In genomic region chr7:143594865-143595264, GRCm38 (mm10) we compare ENCODE assay signal across 15 mouse cellular contexts. TPM values are rescaled to one million over a fixed set of nuclear protein-coding genes. Genes with fewer than 3 reads are reported as not detected.
DNase-seq lines count a peak whose midpoint lies in the region; ATAC-seq and TF ChIP-seq lines count a peak whose summit lies in the region.
"Had no signal": no experiment of that assay in that cellular context is flagged by ENCODE, and none has a peak within 500 bp of the region (broad histone marks: within the 10 kb centered on the region; RNA-seq: fewer than 3 reads in every experiment).

No protein-coding gene starts in this region.

- WGBS in embryonic facial prominence, embryonic 11.5 days: 81% methylated on average over 5 of the region's 5 CpGs
- WGBS in embryonic facial prominence, embryonic 10.5 days: 82% methylated on average over 5 of the region's 5 CpGs
- WGBS in stomach, embryonic 16.5 days: 66% methylated on average over 5 of the region's 5 CpGs
- WGBS in stomach, postnatal 0 days: 62% methylated on average over 5 of the region's 5 CpGs

- no peak for TF ChIP-seq CTCF in stomach, postnatal 0 days (IDR thresholded peaks at IDR 0.05; ENCODE audit: low read depth)

- no peaks in the 10 kb centered on the region for H3K36me3 ChIP-seq in embryonic facial prominence, embryonic 11.5 days (replicated peaks; ENCODE audit: control insufficient read depth, insufficient read depth, low read depth, low read length)
- H3K36me3 ChIP-seq in embryonic facial prominence, embryonic 10.5 days (replicated peaks): peaks cover 63% of the 10 kb centered on the region
- H3K36me3 ChIP-seq in stomach, embryonic 16.5 days (ENCODE audit: control insufficient read depth, insufficient read depth, low read length): no peaks in the 10 kb centered on the region
- H3K36me3 ChIP-seq in stomach, postnatal 0 days (ENCODE audit: control insufficient read depth, insufficient read depth, low read length): peaks cover 8% of the 10 kb centered on the region; the same call in 1 of the 2 replicates

- H3K4me1 ChIP-seq in embryonic facial prominence, embryonic 11.5 days (ENCODE audit: control insufficient read depth, insufficient read depth, low read length): peaks cover 4% of the 10 kb centered on the region; the same call in 1 of the 2 replicates
- peaks cover 15% of the 10 kb centered on the region for H3K4me1 ChIP-seq in embryonic facial prominence, embryonic 10.5 days
- H3K4me1 ChIP-seq in stomach, embryonic 16.5 days (ENCODE audit: control insufficient read depth, insufficient read depth, low read length): peaks cover 18% of the 10 kb centered on the region
- H3K4me1 ChIP-seq in stomach, postnatal 0 days (replicated peaks; ENCODE audit: control insufficient read depth, insufficient read depth): 0 out of 2 replicates have a peak, but pooled peaks cover 4% of the 10 kb centered on the region

- H3K4me3 ChIP-seq in embryonic facial prominence, embryonic 11.5 days (ENCODE audit: low read depth, low read length): no peak overlapping the region
- H3K4me3 ChIP-seq in embryonic facial prominence, embryonic 10.5 days: no peak overlapping the region
- no peak overlapping the region for H3K4me3 ChIP-seq in stomach, embryonic 16.5 days (replicated peaks; ENCODE audit: low read length)
- H3K4me3 ChIP-seq in stomach, postnatal 0 days (ENCODE audit: low read depth, low read length): no peak overlapping the region
- H3K4me3 ChIP-seq: erythroblast, embryonic 14.5 days; heart, embryonic 13.5 days had no signal

- no peaks in the 10 kb centered on the region for H3K27me3 ChIP-seq in embryonic facial prominence, embryonic 11.5 days (ENCODE audit: control insufficient read depth, insufficient read depth, low read length)
- no peaks in the 10 kb centered on the region for H3K27me3 ChIP-seq in embryonic facial prominence, embryonic 10.5 days (replicated peaks; ENCODE audit: low read depth, poor library complexity, severe bottlenecking)
- no peaks in the 10 kb centered on the region for H3K27me3 ChIP-seq in stomach, embryonic 16.5 days (ENCODE audit: control insufficient read depth, insufficient read depth, low read length)
- no peaks in the 10 kb centered on the region for H3K27me3 ChIP-seq in stomach, postnatal 0 days (ENCODE audit: control insufficient read depth, insufficient read depth, low read length)
- H3K27me3 ChIP-seq: heart, embryonic 13.5 days had no signal

- intact Hi-C loops in left cerebral cortex, postnatal 4 days (cut with DNase I): no loop called here
- intact Hi-C loops in left cerebral cortex, postnatal 14 days (cut with DNase I): no loop called here

- DNase-seq in embryonic facial prominence, embryonic 11.5 days (ENCODE audit: low spot score): peak; percentile 9
- DNase-seq in embryonic facial prominence, embryonic 10.5 days (ENCODE audit: low spot score): no peak
- DNase-seq in left cerebral cortex, postnatal 4 days: peak; percentile 15
- DNase-seq in left cerebral cortex, adult 11 months (ENCODE audit: low spot score): no peak
- DNase-seq in stomach, postnatal 0 days (ENCODE audit: low spot score): no peak
- peak; percentile 40 for DNase-seq in retina, postnatal 7 days (ENCODE audit: low read depth, low spot score)
- DNase-seq in left cerebral cortex, postnatal 14 days (ENCODE audit: low spot score in 2 of 2): no peak
- DNase-seq: layer of hippocampus, postnatal 36 days; liver; lung, postnatal 36 days; thymus, postnatal 25 days had no signal

- no peak overlapping the region for H3K4me2 ChIP-seq in embryonic facial prominence, embryonic 11.5 days (ENCODE audit: low read depth, low read length)
- H3K4me2 ChIP-seq in stomach, embryonic 16.5 days (ENCODE audit: low read depth, low read length): no peak overlapping the region
- H3K4me2 ChIP-seq in stomach, postnatal 0 days (replicated peaks; ENCODE audit: low read depth): no peak overlapping the region
- H3K4me2 ChIP-seq: heart, embryonic 13.5 days had no signal

- H3K9ac ChIP-seq in embryonic facial prominence, embryonic 11.5 days (replicated peaks; ENCODE audit: low read length): no peak overlapping the region
- H3K9ac ChIP-seq in stomach, embryonic 16.5 days (ENCODE audit: low read length): peak overlapping the region; percentile 31; the same call in 1 of the 2 replicates
- no peak overlapping the region for H3K9ac ChIP-seq in stomach, postnatal 0 days (ENCODE audit: low read length)
- H3K9ac ChIP-seq: heart, embryonic 13.5 days had no signal

- no peak for TF ChIP-seq EP300 in stomach, postnatal 0 days (optimal IDR thresholded peaks at IDR 0.05)

- H3K27ac ChIP-seq in embryonic facial prominence, embryonic 11.5 days (replicated peaks; ENCODE audit: low read depth, low read length): no peak overlapping the region
- H3K27ac ChIP-seq in embryonic facial prominence, embryonic 10.5 days (replicated peaks): no peak overlapping the region
- H3K27ac ChIP-seq in stomach, embryonic 16.5 days (ENCODE audit: low read length): no peak overlapping the region
- H3K27ac ChIP-seq in stomach, postnatal 0 days (replicated peaks): no peak overlapping the region
- H3K27ac ChIP-seq: heart, embryonic 13.5 days had no signal

- ATAC-seq in embryonic facial prominence, embryonic 11.5 days (replicated peaks; ENCODE audit: insufficient number of reproducible peaks, low FRiP score, low TSS enrichment, low read depth): no peak
- no peak for ATAC-seq in stomach, embryonic 16.5 days (ENCODE audit: insufficient read depth, low FRiP score)
- ATAC-seq in stomach, postnatal 0 days (ENCODE audit: low FRiP score, low TSS enrichment): no peak
- ATAC-seq: activated CD4-positive, CD25-positive, alpha-beta regulatory T cell, adult 4 months had no signal

- no peaks in the 10 kb centered on the region for H3K9me3 ChIP-seq in embryonic facial prominence, embryonic 11.5 days (replicated peaks; ENCODE audit: control insufficient read depth, low read length)
- no peaks in the 10 kb centered on the region for H3K9me3 ChIP-seq in embryonic facial prominence, embryonic 10.5 days
- H3K9me3 ChIP-seq in stomach, embryonic 16.5 days (replicated peaks; ENCODE audit: control insufficient read depth, low read length): no peaks in the 10 kb centered on the region
- no peaks in the 10 kb centered on the region for H3K9me3 ChIP-seq in stomach, postnatal 0 days (ENCODE audit: control insufficient read depth, low read length)
- H3K9me3 ChIP-seq: heart, embryonic 13.5 days had no signal

RNA-seq across cellular contexts. Expression of gene Cars, which starts 5.0 kb away (rescaled TPM):
- 55.9 and 56.7 TPM in 2 replicates for polyA plus RNA-seq in embryonic facial prominence, embryonic 11.5 days (2014; fragmentation: Nextera tagmentation; extraction: Ambion mirVana)
- 79.5 and 80.7 TPM in 2 replicates for polyA plus RNA-seq in embryonic facial prominence, embryonic 10.5 days (2016; fragmentation: Nextera tagmentation; extraction: Ambion mirVana)
- 10 to 100 TPM; 77.5 to 91.2 TPM for total RNA-seq in left cerebral cortex, postnatal 4 days (2021)
- 72.8 and 85.8 TPM in 2 replicates for polyA plus RNA-seq in stomach, embryonic 16.5 days (2015; fragmentation: Nextera tagmentation; extraction: Ambion mirVana)
- polyA plus RNA-seq in stomach, postnatal 0 days (2015; fragmentation: Nextera tagmentation; extraction: Ambion mirVana): 45.5 and 53.7 TPM in 2 replicates
- 10 to 100 TPM; 54.3 to 56.5 TPM for total RNA-seq in left cerebral cortex, postnatal 14 days (2021)

RNA-seq across cellular contexts. Expression of gene Tnfrsf26, which starts 33.7 kb away (rescaled TPM):
- 0.07 and 0.08 TPM in 2 replicates for polyA plus RNA-seq in embryonic facial prominence, embryonic 11.5 days (2014; fragmentation: Nextera tagmentation; extraction: Ambion mirVana)
- polyA plus RNA-seq in embryonic facial prominence, embryonic 10.5 days (2016; fragmentation: Nextera tagmentation; extraction: Ambion mirVana): 0.17 and 0.30 TPM in 2 replicates
- total RNA-seq in left cerebral cortex, postnatal 4 days (2021): under 1 TPM; 0.18 to 0.20 TPM
- 0.59 and 0.66 TPM in 2 replicates for polyA plus RNA-seq in stomach, embryonic 16.5 days (2015; fragmentation: Nextera tagmentation; extraction: Ambion mirVana)
- polyA plus RNA-seq in stomach, postnatal 0 days (2015; fragmentation: Nextera tagmentation; extraction: Ambion mirVana): 0.13 and 0.17 TPM in 2 replicates
- under 1 TPM; 0.11 to 0.15 TPM for total RNA-seq in left cerebral cortex, postnatal 14 days (2021)
- polyA plus RNA-seq: erythroblast, embryonic 14.5 days had no signal

RNA-seq across cellular contexts. Expression of gene Nap1l4, which starts 46.0 kb away (rescaled TPM):
- polyA plus RNA-seq in embryonic facial prominence, embryonic 11.5 days (2014; fragmentation: Nextera tagmentation; extraction: Ambion mirVana): 178 and 197 TPM in 2 replicates
- polyA plus RNA-seq in embryonic facial prominence, embryonic 10.5 days (2016; fragmentation: Nextera tagmentation; extraction: Ambion mirVana): 377 and 391 TPM in 2 replicates
- total RNA-seq in left cerebral cortex, postnatal 4 days (2021): 100 to 1,000 TPM; 177 to 178 TPM
- polyA plus RNA-seq in stomach, embryonic 16.5 days (2015; fragmentation: Nextera tagmentation; extraction: Ambion mirVana): 196 and 204 TPM in 2 replicates
- polyA plus RNA-seq in stomach, postnatal 0 days (2015; fragmentation: Nextera tagmentation; extraction: Ambion mirVana): 98.5 and 99.4 TPM in 2 replicates
- total RNA-seq in left cerebral cortex, postnatal 14 days (2021): 100 to 1,000 TPM; 131 to 132 TPM

RNA-seq across cellular contexts. Expression of gene Tnfrsf22, which starts 54.6 kb away (rescaled TPM):
- polyA plus RNA-seq in embryonic facial prominence, embryonic 11.5 days (2014; fragmentation: Nextera tagmentation; extraction: Ambion mirVana): 8.3 and 11.5 TPM in 2 replicates
- polyA plus RNA-seq in embryonic facial prominence, embryonic 10.5 days (2016; fragmentation: Nextera tagmentation; extraction: Ambion mirVana): 9.7 and 12.2 TPM in 2 replicates
- 1 to 10 TPM; 5.0 to 7.7 TPM for total RNA-seq in left cerebral cortex, postnatal 4 days (2021)
- 6.2 and 6.4 TPM in 2 replicates for polyA plus RNA-seq in stomach, embryonic 16.5 days (2015; fragmentation: Nextera tagmentation; extraction: Ambion mirVana)
- polyA plus RNA-seq in stomach, postnatal 0 days (2015; fragmentation: Nextera tagmentation; extraction: Ambion mirVana): 3.9 and 4.7 TPM in 2 replicates
- 1 to 10 TPM; 2.7 to 2.8 TPM for total RNA-seq in left cerebral cortex, postnatal 14 days (2021)
- polyA plus RNA-seq: erythroblast, embryonic 14.5 days had no signal

Comparison
In these comparisons a context has a peak if more than half of its experiments do, and no peak if none do; other contexts are left out.
1. DNase-seq: peak in embryonic facial prominence, embryonic 11.5 days (single experiment), left cerebral cortex, postnatal 4 days (single experiment) and retina, postnatal 7 days (single experiment); none in embryonic facial prominence, embryonic 10.5 days (single experiment), left cerebral cortex, adult 11 months (single experiment), stomach, postnatal 0 days (single experiment) and left cerebral cortex, postnatal 14 days (0 of 2).